Mouse (Mus musculus) hindbrain, embryonic 15.5 days (tissue): ENCODE results near the gene Rnf141. TPM values are rescaled to one million over a fixed set of nuclear protein-coding genes. Genes with fewer than 3 reads are reported as not detected.

Experiments used
- ATAC-seq: fragments of 200-750 bp; cut with Nextera tagmentation; 2 replicates; pipeline ENCODE4 v1.8.0; 2017; ENCODE audit warnings: low read depth, moderate number of reproducible peaks, moderate TSS enrichment; ENCODE audit not compliant: low FRiP score
- H3K27ac ChIP-seq: fragments of 300-500 bp; sonication (generic); replicated peaks from 2 replicates; pipeline ENCODE4 v1.5.1; 2015; ENCODE audit warnings: mild to moderate bottlenecking, inconsistent platforms
- H3K27me3 ChIP-seq: fragments of 300-500 bp; sonication (generic); 2 replicates; pipeline ENCODE4 v1.6.1; 2015; ENCODE audit warnings: control low read depth, inconsistent platforms
- H3K36me3 ChIP-seq: fragments of 300-500 bp; sonication (generic); 2 replicates; pipeline ENCODE4 v1.6.1; 2015; ENCODE audit warnings: control low read depth, inconsistent platforms
- H3K4me1 ChIP-seq: fragments of 300-500 bp; sonication (generic); replicated peaks from 2 replicates; pipeline ENCODE4 v1.6.1; 2015; ENCODE audit warnings: control low read depth, inconsistent platforms
- H3K4me2 ChIP-seq: fragments of 300-500 bp; sonication (generic); 2 replicates; pipeline ENCODE4 v1.6.1; 2015; ENCODE audit warnings: moderate library complexity, mild to moderate bottlenecking, inconsistent platforms
- H3K4me3 ChIP-seq: fragments of 300-500 bp; sonication (generic); 2 replicates; pipeline ENCODE4 v1.5.1; 2015; ENCODE audit warnings: mild to moderate bottlenecking, inconsistent platforms
- H3K9ac ChIP-seq: fragments of 300-500 bp; sonication (generic); 2 replicates; pipeline ENCODE4 v1.6.1; 2015; ENCODE audit warnings: inconsistent platforms
- H3K9me3 ChIP-seq: fragments of 300-500 bp; sonication (generic); 2 replicates; pipeline ENCODE4 v1.6.1; 2016; ENCODE audit warnings: control low read depth, inconsistent platforms
- WGBS: fragments of 180-500 bp; shearing (Covaris S2); methylation state at CpG from one replicate; pipeline ENCODE4 v1.1.7; 2015; 5-methylcytosine and 5-hydroxymethylcytosine counted together
- polyA plus RNA-seq: library from polyadenylated mRNA; unstranded; fragments of >200 nt; fragmentation: Nextera tagmentation; extraction: Ambion mirVana; gene quantifications from 2 replicates; pipeline ENCODE4 v1.2.1, GENCODE M21; 2015

Rnf141 gene
- polyA plus RNA-seq, 1 experiment from 2014 or later = 37.9 TPM

DNA sequence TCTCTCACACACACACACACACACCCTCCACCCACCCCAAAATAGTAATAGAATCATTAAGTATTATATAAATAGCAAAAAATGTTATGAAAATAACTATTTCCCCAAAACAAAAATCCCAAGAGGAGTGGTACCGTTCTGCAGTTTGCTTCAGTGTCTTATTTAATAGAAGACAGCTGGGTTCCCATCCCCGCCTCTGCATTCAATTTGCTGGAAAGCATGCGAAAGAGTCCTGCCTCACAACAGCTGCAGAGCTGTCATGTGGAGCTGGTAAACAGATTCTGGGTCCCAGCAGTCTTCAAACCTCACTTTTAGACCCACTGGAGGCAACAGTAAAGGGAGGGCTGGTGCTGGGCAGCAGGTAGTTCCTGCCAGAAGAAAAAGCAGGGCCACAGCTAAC, 35.3 kb downstream of the Rnf141 start:
- H3K9me3 ChIP-seq = no peaks in the 10 kb centered on the region
- no peaks in the 10 kb centered on the region for H3K27me3 ChIP-seq
- peaks cover 11% of the 10 kb centered on the region; the same call in 1 of the 2 replicates for H3K4me1 ChIP-seq
- H3K4me2 ChIP-seq = no peak overlapping the region
- H3K4me3 ChIP-seq = no peak overlapping the region
- peaks cover 3% of the 10 kb centered on the region; the same call in 1 of the 2 replicates for H3K36me3 ChIP-seq
- H3K9ac ChIP-seq = no peak overlapping the region
- ATAC-seq = no peak
- H3K27ac ChIP-seq = no peak overlapping the region
- 39% methylated on average over 3 of the region's 3 CpGs for WGBS

DNA sequence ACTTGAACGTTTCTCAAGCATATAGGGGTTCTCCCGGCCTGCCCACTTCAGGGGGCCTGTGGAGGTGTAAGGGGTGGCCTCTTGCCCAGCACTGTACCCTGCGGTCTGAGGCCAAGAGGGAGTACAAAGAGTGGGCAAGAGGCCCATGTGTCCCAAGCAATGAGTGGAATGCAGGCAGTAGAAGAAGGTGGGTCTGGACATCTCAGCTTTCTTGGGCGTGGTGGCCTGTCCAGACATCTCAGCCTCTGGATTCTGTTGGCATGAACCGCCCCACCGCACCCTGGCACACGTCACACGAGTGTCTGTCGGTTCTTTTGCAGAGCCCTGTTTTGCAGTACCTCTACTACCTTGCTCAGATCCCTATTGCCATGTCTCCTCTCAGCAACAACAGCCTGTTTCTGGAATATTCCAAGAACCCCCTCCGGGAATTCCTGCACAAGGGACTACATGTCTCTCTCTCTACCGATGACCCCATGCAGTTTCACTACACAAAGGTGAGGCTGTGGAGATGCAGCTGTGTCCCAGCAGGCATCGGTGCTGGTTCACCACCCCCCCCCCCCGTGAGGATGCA, 36.7 kb downstream of the Rnf141 start:
- ATAC-seq = no peak

DNA sequence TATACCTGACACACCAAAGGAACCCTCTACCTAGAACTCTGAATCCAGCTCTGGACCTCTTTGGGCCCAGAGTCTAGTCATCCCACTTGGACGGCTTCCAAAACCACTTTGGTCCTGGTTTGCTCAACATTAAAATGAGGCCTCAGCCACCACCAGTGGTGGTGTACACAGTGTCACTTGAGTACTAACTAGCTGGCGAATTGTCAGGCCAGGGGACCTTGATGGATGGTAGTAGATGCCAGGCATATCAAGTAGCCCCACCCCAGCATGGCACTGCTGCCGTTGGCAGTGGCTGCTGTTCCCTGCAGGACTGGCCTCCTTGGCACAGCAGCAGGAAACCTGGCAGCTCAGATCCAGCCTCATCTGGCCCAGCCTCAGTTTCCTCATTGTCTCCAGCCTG, 40.0 kb downstream of the Rnf141 start:
- Histone ChIP-seq H3K9ac (no peak overlapping the region), H3K27ac (no peak overlapping the region), H3K4me3 (no peak overlapping the region), H3K4me2 (no peak overlapping the region), H3K9me3 (no peaks in the 10 kb centered on the region), H3K27me3 (no peaks in the 10 kb centered on the region), H3K4me1 (peaks cover 9% of the 10 kb centered on the region), H3K36me3 (no peaks in the 10 kb centered on the region)
- peak; percentile 77 for ATAC-seq
- WGBS = 67% methylated on average over 3 of the region's 3 CpGs

More for the DNA sequence above, 36.7 kb downstream of the Rnf141 start:
- Histone ChIP-seq H3K4me1 (peaks cover 11% of the 10 kb centered on the region; the same call in 1 of the 2 replicates), H3K9me3 (no peaks in the 10 kb centered on the region), H3K27ac (no peak overlapping the region), H3K4me2 (no peak overlapping the region), H3K27me3 (no peaks in the 10 kb centered on the region), H3K9ac (no peak overlapping the region), H3K4me3 (no peak overlapping the region), H3K36me3 (peaks cover under 1% of the 10 kb centered on the region; the same call in 1 of the 2 replicates)
- WGBS = 92% methylated on average over 13 of the region's 13 CpGs

DNA sequence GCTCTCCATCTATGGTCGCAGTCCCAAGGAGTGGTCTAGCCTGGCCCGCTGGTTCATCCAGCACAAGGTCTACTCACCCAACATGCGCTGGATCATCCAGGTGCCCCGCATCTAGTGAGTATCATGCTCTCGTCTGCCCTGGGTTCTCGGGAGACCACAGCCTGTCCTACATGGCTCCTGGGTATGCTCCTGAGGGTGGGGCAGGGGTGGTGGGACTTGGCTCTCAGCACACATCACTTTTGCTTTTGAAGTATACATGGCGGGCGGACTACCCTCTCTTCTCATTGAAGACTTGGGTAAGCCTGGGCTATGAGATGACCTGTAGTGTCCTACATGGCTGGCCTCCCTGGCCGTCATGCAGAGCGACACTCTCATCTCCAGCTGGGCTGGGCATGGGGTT, 41.1 kb downstream of the Rnf141 start:
- H3K4me3 ChIP-seq = no peak overlapping the region
- H3K9ac ChIP-seq = no peak overlapping the region
- no peak overlapping the region for H3K4me2 ChIP-seq
- 94% methylated on average over 10 of the region's 10 CpGs for WGBS
- peaks cover 6% of the 10 kb centered on the region for H3K4me1 ChIP-seq
- H3K36me3 ChIP-seq = no peaks in the 10 kb centered on the region
- no peak for ATAC-seq
- H3K9me3 ChIP-seq = no peaks in the 10 kb centered on the region
- H3K27ac ChIP-seq = no peak overlapping the region
- H3K27me3 ChIP-seq = no peaks in the 10 kb centered on the region

DNA sequence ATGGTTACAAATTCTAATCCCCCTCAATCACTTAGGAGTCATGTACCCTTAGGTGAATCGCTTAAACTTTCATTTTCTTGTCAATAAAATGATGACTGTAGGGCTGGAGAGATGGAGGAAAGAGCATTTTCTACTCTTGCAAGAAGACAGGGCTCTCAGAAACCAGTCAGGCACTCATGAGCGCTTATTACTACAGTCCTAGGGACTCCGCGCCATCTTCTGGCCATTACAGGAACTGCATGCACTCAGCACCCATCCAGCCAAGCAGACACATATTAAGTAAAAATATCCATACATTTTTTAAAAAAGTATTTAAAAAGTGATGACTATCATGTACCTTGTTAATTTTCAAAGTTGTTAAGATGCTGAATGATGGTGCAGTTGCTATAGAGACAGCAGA, 43.2 kb downstream of the Rnf141 start:
- Histone ChIP-seq H3K4me1 (peaks cover 6% of the 10 kb centered on the region), H3K27me3 (no peaks in the 10 kb centered on the region), H3K27ac (no peak overlapping the region), H3K9ac (no peak overlapping the region), H3K4me3 (no peak overlapping the region), H3K4me2 (no peak overlapping the region), H3K9me3 (no peaks in the 10 kb centered on the region), H3K36me3 (no peaks in the 10 kb centered on the region)
- under 1% methylated on average over 4 of the region's 4 CpGs for WGBS
- ATAC-seq = peak; percentile 65; the same call in 1 of the 2 replicates

DNA sequence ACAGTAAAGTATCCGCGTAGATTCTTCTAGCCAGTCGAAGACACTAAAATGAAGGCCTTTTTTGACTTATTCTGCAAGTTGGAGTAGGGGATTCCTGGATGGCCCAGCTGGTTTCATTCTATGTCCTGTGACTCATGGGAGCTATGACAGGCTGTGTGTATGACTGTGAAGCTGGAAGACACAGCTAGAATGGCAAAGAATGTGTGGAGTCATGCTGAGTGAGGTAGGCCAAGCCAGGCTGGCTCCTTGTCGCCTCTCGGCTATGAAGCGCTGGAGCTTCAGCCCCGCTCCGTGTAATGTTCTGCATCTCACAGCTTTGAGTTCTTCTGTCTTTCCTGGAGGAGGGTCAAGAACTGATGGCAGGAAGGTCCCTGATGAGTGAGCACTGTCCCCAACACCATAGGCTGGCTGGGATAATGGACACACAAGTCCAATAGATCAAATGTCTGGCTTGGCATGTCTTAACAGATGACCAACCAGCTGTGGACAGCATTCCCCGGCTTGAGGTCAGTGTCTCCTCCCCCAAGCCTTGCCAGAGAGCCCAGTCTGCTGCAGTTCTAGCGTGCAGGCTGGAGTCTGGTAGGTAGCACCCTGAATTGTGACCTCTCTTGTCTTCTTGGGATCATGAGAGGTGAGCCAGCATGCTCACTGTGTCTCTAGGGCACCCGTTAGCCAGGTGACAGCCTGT, 46.4 kb downstream of the Rnf141 start:
- no peak overlapping the region for H3K9ac ChIP-seq

DNA sequence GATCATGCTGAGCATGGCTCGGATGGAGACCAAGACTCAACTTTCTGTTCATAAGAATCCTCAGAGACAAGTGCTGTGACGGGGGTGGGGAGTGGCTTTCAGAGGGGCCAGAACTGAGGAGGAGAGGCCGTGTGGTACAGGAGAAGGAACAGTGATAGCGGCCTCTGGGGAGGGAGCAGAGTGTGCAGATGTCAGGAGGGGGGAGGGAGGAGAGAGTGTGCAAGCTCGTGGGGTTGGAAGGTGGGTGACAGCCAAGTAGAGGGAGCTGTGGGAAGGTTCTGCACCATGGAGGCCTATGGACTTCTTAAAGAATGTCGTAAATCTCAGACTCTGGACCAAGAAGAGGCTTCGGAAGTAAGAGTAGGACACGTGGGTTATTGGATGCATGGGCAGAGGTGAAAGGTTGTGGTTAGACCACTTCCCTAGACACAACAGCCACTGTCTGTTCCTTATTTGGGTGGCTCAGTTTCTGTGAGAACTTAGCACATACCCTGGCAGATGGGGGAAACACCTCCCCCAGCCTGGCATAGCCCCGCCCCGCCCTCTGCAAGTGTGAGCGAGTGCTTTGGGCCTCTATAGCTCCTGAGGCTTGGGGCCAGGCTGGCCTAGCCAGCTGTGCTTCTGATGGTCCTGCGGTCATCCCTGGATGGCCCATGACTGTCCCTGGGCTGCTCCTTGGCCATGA, 47.7 kb downstream of the Rnf141 start:
- no peak overlapping the region for H3K9ac ChIP-seq
- no peak overlapping the region for H3K27ac ChIP-seq
- no peak overlapping the region for H3K4me3 ChIP-seq
- no peaks in the 10 kb centered on the region; the same call in 1 of the 2 replicates for H3K4me1 ChIP-seq
- no peaks in the 10 kb centered on the region for H3K36me3 ChIP-seq
- ATAC-seq = no peak
- WGBS = 78% methylated on average over 12 of the region's 12 CpGs
- H3K4me2 ChIP-seq = no peak overlapping the region
- no peaks in the 10 kb centered on the region for H3K9me3 ChIP-seq
- H3K27me3 ChIP-seq = no peaks in the 10 kb centered on the region

More for the DNA sequence above, 46.4 kb downstream of the Rnf141 start:
- Histone ChIP-seq H3K27me3 (no peaks in the 10 kb centered on the region), H3K9me3 (no peaks in the 10 kb centered on the region), H3K4me2 (no peak overlapping the region), H3K27ac (no peak overlapping the region), H3K4me1 (no peaks in the 10 kb centered on the region; the same call in 1 of the 2 replicates), H3K4me3 (no peak overlapping the region), H3K36me3 (no peaks in the 10 kb centered on the region)
- WGBS = 84% methylated on average over 11 of the region's 11 CpGs
- no peak for ATAC-seq

DNA sequence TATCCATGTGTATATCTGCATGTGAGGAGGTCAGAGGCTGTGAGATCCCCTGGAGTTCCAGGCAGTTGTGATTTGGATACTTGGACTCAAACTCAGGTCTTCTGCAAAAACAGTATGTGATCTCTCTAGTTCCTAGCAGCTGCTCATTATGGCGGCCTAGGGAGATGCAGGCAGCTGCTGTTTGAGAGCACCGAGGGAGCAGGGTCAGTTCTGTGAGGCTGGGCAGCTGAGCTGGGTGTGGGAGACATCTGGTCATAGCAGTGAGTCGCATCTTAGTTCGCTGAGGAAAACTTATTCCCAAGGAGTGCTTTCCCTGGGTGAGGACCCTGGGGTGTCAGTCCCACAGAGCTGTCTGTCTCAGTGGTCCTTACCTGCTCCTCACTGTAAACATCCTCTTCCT, 49.5 kb downstream of the Rnf141 start:
- Histone ChIP-seq H3K27ac (no peak overlapping the region), H3K9me3 (no peaks in the 10 kb centered on the region), H3K36me3 (no peaks in the 10 kb centered on the region), H3K9ac (no peak overlapping the region), H3K4me3 (no peak overlapping the region), H3K4me1 (no peaks in the 10 kb centered on the region), H3K4me2 (no peak overlapping the region), H3K27me3 (no peaks in the 10 kb centered on the region)
- WGBS = 72% methylated on average over 4 of the region's 4 CpGs
- ATAC-seq = no peak

DNA sequence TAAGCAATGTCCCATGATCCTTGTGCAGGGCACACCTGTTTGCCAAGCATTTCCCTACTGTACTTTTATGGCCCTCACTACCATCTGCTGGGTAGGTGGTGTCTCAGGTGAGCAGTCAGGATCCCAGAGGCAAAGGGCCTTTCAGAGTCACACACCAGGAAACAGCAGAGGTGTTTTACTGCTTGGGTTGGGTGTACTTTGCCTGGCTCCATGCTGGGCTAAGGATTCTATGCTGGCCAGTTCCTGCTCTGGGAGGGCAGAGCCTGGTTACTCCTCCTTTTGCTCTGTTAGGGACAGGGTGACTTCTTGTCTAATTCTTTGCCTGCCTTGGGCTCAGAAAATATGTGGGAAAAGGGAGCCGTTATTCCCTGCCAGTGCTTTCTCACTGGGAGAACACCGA, 51.4 kb downstream of the Rnf141 start:
- no peaks in the 10 kb centered on the region for H3K9me3 ChIP-seq

DNA sequence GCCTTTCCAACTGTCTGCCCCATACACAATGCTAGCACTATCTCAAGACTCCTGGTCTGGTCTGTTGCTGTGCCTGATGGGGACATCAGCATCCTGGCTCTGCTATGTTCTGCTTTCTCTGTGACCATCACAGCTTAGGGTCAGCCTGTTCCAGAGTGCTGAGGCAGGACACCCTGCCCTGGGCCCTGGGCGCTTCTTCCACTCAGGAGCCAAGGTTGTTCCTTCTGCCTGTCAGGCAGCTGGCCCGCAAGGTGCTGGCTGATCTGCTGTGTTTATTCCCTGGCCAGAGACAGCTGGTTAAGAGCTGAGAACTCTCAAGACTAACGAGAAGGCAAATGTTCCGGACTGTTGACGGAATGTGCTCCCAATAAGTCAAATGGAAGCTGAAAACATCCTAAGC, 52.1 kb downstream of the Rnf141 start:
- no peak overlapping the region for H3K27ac ChIP-seq
- no peak overlapping the region for H3K4me2 ChIP-seq
- H3K4me1 ChIP-seq = no peaks in the 10 kb centered on the region
- ATAC-seq = no peak
- H3K36me3 ChIP-seq = no peaks in the 10 kb centered on the region
- no peaks in the 10 kb centered on the region for H3K9me3 ChIP-seq
- whole genome bisulfite sequencing = 92% methylated on average over 5 of the region's 5 CpGs
- no peaks in the 10 kb centered on the region for H3K27me3 ChIP-seq
- H3K9ac ChIP-seq = no peak overlapping the region
- no peak overlapping the region for H3K4me3 ChIP-seq

More for the DNA sequence above, 51.4 kb downstream of the Rnf141 start:
- H3K36me3 ChIP-seq = no peaks in the 10 kb centered on the region
- H3K27me3 ChIP-seq = no peaks in the 10 kb centered on the region
- H3K27ac ChIP-seq = no peak overlapping the region
- H3K4me3 ChIP-seq = no peak overlapping the region
- ATAC-seq = no peak
- H3K4me2 ChIP-seq = no peak overlapping the region
- 88% methylated on average over 2 of the region's 2 CpGs for WGBS
- H3K4me1 ChIP-seq = no peaks in the 10 kb centered on the region
- H3K9ac ChIP-seq = no peak overlapping the region

GRCm38 (mm10) chr7:110790878-110791277, 53.4 kb downstream of the Rnf141 start:
- Histone ChIP-seq H3K36me3 (no peaks in the 10 kb centered on the region), H3K4me2 (no peak overlapping the region), H3K4me1 (peaks cover 1% of the 10 kb centered on the region; the same call in 1 of the 2 replicates), H3K9ac (no peak overlapping the region), H3K4me3 (no peak overlapping the region), H3K27ac (no peak overlapping the region), H3K27me3 (no peaks in the 10 kb centered on the region), H3K9me3 (no peaks in the 10 kb centered on the region)
- no peak for ATAC-seq
- WGBS = 85% methylated on average over 8 of the region's 8 CpGs

DNA sequence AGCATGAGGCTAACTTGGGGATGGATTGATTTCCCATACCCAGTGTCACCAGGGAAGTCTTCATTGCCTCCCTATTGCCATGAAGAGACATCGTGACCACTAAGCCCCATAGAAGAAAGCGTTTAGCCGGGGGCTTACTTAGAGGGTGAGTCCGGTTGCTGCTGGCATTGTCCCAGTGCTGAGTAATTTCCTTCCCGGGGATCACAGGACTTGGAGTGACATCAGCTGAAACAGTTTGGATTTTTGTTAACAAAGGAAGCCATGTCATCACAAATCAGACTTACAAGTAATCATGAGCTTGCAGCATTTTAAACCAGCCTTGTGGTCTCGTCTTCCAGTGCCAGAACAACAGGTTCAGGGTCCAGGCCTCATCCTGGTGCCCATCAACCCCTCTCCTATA, 56.9 kb downstream of the Rnf141 start:
- no peak for ATAC-seq
- Histone ChIP-seq H3K27me3 (no peaks in the 10 kb centered on the region), H3K9me3 (no peaks in the 10 kb centered on the region), H3K36me3 (no peaks in the 10 kb centered on the region), H3K4me1 (peaks cover 4% of the 10 kb centered on the region; the same call in 1 of the 2 replicates), H3K4me2 (no peak overlapping the region), H3K4me3 (no peak overlapping the region), H3K27ac (no peak overlapping the region), H3K9ac (no peak overlapping the region)
- 73% methylated on average over 6 of the region's 6 CpGs for WGBS
